Mouse (Mus musculus) intestine, postnatal 0 days (tissue): ENCODE data around the gene Ugt1a5. TPM values are rescaled to one million over a fixed set of nuclear protein-coding genes. Genes with fewer than 3 reads are reported as not detected.
"Not testable (repeated sequence)": the region's sequence is repeated elsewhere in the genome, so short reads cannot be mapped to it uniquely, and the experiment has no call there.

ENCODE experiments used
- ATAC-seq: fragments of 200-750 bp; cut with Nextera tagmentation; 2 replicates; pipeline ENCODE4 v1.8.0; 2017; ENCODE audit warnings: mild to moderate bottlenecking, moderate TSS enrichment, moderate library complexity
- H3K27ac ChIP-seq: fragments of 300-500 bp; sonication (generic); 2 replicates; pipeline ENCODE4 v1.5.1; 2014; ENCODE audit warnings: mild to moderate bottlenecking, low read depth, low read length, moderate library complexity
- H3K27me3 ChIP-seq: fragments of 300-500 bp; sonication (generic); replicated peaks from 2 replicates; pipeline ENCODE4 v1.6.1; 2014; ENCODE audit warnings: low read length, mixed read lengths; ENCODE audit not compliant: control insufficient read depth, insufficient read depth
- H3K36me3 ChIP-seq: fragments of 300-500 bp; sonication (generic); 2 replicates; pipeline ENCODE4 v1.6.1; 2014; ENCODE audit warnings: mild to moderate bottlenecking, moderate library complexity; ENCODE audit not compliant: control insufficient read depth, insufficient read depth
- H3K4me1 ChIP-seq: fragments of 300-500 bp; sonication (generic); replicated peaks from 2 replicates; pipeline ENCODE4 v1.6.1; 2014; ENCODE audit warnings: antibody characterized with exemption, low read length, mixed read lengths; ENCODE audit not compliant: control insufficient read depth, insufficient read depth
- H3K4me2 ChIP-seq: fragments of 300-500 bp; sonication (generic); replicated peaks from 2 replicates; pipeline ENCODE4 v1.6.1; 2014; ENCODE audit warnings: low read depth, mild to moderate bottlenecking, moderate library complexity
- H3K4me3 ChIP-seq: fragments of 300-500 bp; sonication (generic); 2 replicates; pipeline ENCODE4 v1.5.1; 2014; ENCODE audit warnings: low read depth, low read length
- H3K9ac ChIP-seq: fragments of 300-500 bp; sonication (generic); 2 replicates; pipeline ENCODE4 v1.6.1; 2014; ENCODE audit warnings: mild to moderate bottlenecking, low read depth, low read length
- H3K9me3 ChIP-seq: fragments of 300-500 bp; sonication (generic); 2 replicates; pipeline ENCODE4 v1.6.1; 2016; ENCODE audit warnings: mixed run types; ENCODE audit not compliant: control insufficient read depth
- CTCF ChIP-seq: sonication (generic); IDR thresholded peaks from 2 replicates; pipeline ENCODE4 v1.5.1; 2016; ENCODE audit warnings: low read depth, mild to moderate bottlenecking, control low read depth, antibody characterized with exemption, moderate library complexity
- WGBS: fragments of 180-500 bp; shearing (Covaris S2); extraction: QIAGEN DNeasy Blood & Tissue Kit; methylation state at CpG from one replicate; pipeline ENCODE4 v1.1.7; 2014; 5-methylcytosine and 5-hydroxymethylcytosine counted together
- polyA plus RNA-seq: library from polyadenylated mRNA; unstranded; fragments of >200 nt; fragmentation: Nextera tagmentation; extraction: Ambion mirVana; gene quantifications from 2 replicates; pipeline ENCODE4 v1.2.1, GENCODE M21; 2015

Ugt1a5 gene
- polyA plus RNA-seq, 1 experiment from 2014 or later = not detected

- Histone ChIP-seq H3K9me3 (no peaks in the 10 kb centered on the region), H3K4me3 (no peak overlapping the region), H3K4me2 (no peak overlapping the region), H3K36me3 (no peaks in the 10 kb centered on the region), H3K27me3 (no peaks in the 10 kb centered on the region), H3K27ac (no peak overlapping the region), H3K4me1 (peaks cover 5% of the 10 kb centered on the region; the same call in 1 of the 2 replicates), H3K9ac (no peak overlapping the region)
- WGBS = 75% methylated on average over 2 of the region's 2 CpGs
- no peak for TF ChIP-seq CTCF
- no peak for ATAC-seq
Measured at GRCm38 (mm10) chr1:88136646-88137045, 29.2 kb upstream of the Ugt1a5 start.

- TF ChIP-seq CTCF = no peak
- no peak overlapping the region for H3K27ac ChIP-seq
- ATAC-seq = no peak
- H3K4me3 ChIP-seq = no peak overlapping the region
- H3K9ac ChIP-seq = no peak overlapping the region
- H3K36me3 ChIP-seq = no peaks in the 10 kb centered on the region
- peaks cover 5% of the 10 kb centered on the region; the same call in 1 of the 2 replicates for H3K4me1 ChIP-seq
- H3K27me3 ChIP-seq = no peaks in the 10 kb centered on the region
- no peaks in the 10 kb centered on the region for H3K9me3 ChIP-seq
- 59% methylated on average over 3 of the region's 3 CpGs for WGBS
- no peak overlapping the region for H3K4me2 ChIP-seq
Measured at GRCm38 (mm10) chr1:88137264-88137663, 28.5 kb upstream of the Ugt1a5 start.

GRCm38 (mm10) chr1:88138145-88138544, 27.7 kb upstream of the Ugt1a5 start:
- Histone ChIP-seq H3K27me3 (no peaks in the 10 kb centered on the region), H3K36me3 (no peaks in the 10 kb centered on the region), H3K4me3 (no peak overlapping the region), H3K4me1 (peaks cover 5% of the 10 kb centered on the region; the same call in 1 of the 2 replicates), H3K9ac (no peak overlapping the region), H3K4me2 (no peak overlapping the region), H3K27ac (no peak overlapping the region), H3K9me3 (no peaks in the 10 kb centered on the region)
- 41% methylated on average over 1 of the region's 1 CpGs for WGBS
- no peak for ATAC-seq
- no peak for TF ChIP-seq CTCF

GRCm38 (mm10) chr1:88140492-88140891, 25.3 kb upstream of the Ugt1a5 start:
- WGBS = 29% methylated on average over 1 of the region's 1 CpGs
- ATAC-seq = peak; percentile 72

GRCm38 (mm10) chr1:88143966-88144675, 21.7 kb upstream of the Ugt1a5 start:
- H3K4me2 ChIP-seq, H3K4me3 ChIP-seq, H3K9me3 ChIP-seq, H3K4me1 ChIP-seq, H3K36me3 ChIP-seq, H3K9ac ChIP-seq, H3K27ac ChIP-seq, H3K27me3 ChIP-seq: not testable (repeated sequence)
- peak; percentile 41; the same call in 1 of the 2 replicates for ATAC-seq
- TF ChIP-seq CTCF = peak; percentile 68
- WGBS = 6% methylated on average over 5 of the region's 5 CpGs

More at GRCm38 (mm10) chr1:88140492-88140891, 25.3 kb upstream of the Ugt1a5 start:
- not testable (repeated sequence) for H3K9me3 ChIP-seq, H3K36me3 ChIP-seq, H3K4me3 ChIP-seq, H3K9ac ChIP-seq, H3K27me3 ChIP-seq, H3K27ac ChIP-seq, H3K4me1 ChIP-seq, H3K4me2 ChIP-seq

- not testable (repeated sequence) for H3K4me1 ChIP-seq, H3K36me3 ChIP-seq, ATAC-seq, H3K27me3 ChIP-seq, H3K4me2 ChIP-seq, H3K9ac ChIP-seq, H3K9me3 ChIP-seq, H3K27ac ChIP-seq, H3K4me3 ChIP-seq
- 55% methylated on average over 2 of the region's 2 CpGs for WGBS
- TF ChIP-seq CTCF = peak; percentile 65
Measured at GRCm38 (mm10) chr1:88145278-88145677, 20.5 kb upstream of the Ugt1a5 start.
